Mouse (Mus musculus): Measurements from ENCODE around the gene Lima1. TPM values are rescaled to one million over a fixed set of nuclear protein-coding genes. Genes with fewer than 3 reads are reported as not detected.
"Not testable (repeated sequence)": the region's sequence is repeated elsewhere in the genome, so short reads cannot be mapped to it uniquely, and the experiment has no call there.

The Lima1 gene
- polyA plus RNA-seq, 1 experiment from 2014 or later: 30.9 TPM

DNA sequence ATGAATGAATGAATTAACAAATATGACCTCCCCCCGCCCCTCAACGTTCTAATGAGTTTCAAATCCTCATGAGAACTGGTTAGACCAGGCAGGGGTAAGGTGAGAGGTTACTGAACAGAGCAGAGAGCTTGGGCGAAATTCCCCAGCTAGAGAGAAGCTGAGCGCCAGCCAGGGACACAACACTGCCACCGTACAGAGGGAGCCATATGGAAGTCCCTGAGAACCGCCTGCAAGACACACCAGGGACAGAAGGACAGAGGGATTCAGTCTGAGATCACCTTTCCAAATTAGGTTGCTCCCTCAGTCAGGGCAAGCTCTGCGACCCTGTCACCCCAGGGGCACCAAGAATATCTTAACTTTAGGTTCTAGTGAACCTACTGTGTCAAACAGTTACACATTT is 37.7 kb downstream of the Lima1 start:
- DNase-seq (ENCODE audit: low spot score): no peak

DNA sequence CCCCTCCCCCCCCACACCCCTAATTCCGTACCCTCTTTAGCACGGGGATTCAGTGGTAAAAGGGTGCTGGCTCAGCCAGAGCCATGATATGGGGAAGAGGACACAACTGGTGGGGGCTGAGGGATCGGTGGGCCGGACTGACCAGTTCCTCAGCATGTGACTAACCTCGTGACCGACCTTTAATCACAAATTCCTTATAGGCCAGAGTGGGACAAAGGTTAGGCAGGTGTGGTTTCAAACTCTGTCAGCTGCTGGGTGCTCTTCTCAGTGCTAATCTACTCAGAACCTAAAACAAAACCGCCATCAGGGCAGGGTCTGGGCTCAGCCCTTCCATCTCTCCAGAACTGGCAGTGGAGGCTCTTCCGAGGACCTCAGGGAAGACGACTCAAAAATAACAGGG is 40.1 kb downstream of the Lima1 start:
- DNase-seq (ENCODE audit: low spot score): no peak

DNA sequence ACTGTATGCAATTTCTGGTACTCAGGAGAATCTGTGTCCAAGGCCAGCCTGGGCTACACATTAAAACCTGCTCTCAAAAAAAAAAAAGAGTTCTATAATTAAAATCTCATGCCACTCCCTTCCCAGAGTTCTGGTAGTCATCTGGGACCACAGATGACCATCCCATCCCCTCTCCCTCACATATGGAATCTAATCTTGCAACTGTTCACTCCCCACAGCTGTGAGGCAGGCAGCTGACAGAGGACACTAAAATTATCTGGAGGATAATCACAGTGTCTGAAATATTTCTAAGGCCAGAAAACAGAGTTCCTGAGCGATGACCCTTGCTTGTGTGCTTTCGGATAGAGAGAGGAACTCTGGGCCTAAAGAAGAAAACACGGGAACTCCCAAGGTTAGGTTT is 40.6 kb downstream of the Lima1 start:
- DNase-seq (ENCODE audit: low spot score): no peak

DNA sequence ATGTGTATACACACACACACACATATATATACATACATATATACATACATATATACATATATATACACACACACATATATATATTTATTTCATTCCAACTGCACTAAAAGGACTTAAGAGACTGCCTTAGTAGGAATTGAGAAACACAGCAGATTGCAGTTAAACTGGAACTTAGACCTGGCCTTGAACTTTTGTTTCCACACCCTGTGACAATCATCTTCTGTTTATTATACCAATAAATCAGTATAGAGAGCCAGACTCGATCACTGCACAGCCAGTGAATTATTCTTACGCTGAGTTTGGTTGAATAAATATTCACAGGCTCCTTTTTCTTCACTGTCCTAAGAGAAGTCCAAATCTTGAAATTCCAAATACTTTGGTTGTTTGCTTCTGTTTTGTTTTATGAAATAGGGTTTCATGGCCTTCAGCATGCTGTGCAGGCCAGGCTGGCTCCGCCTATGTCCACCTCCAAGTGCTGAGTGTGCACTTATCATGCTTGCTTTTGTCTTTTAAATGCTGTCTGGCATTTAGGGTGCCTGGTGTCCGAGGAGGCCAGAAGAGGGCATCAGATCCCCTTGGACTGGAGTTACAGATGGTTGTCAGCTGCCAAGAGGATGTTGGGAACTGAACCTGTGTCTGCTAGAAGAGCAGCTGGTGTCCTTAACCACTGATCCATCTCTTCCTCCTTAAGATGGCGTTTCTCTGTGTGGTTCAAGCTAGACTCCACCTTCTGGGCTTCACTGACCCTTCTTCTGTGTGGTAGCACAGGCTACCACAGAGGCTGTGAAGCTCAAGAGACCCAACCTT is 41.4 kb downstream of the Lima1 start:
- no peak for DNase-seq (ENCODE audit: low spot score)

DNA sequence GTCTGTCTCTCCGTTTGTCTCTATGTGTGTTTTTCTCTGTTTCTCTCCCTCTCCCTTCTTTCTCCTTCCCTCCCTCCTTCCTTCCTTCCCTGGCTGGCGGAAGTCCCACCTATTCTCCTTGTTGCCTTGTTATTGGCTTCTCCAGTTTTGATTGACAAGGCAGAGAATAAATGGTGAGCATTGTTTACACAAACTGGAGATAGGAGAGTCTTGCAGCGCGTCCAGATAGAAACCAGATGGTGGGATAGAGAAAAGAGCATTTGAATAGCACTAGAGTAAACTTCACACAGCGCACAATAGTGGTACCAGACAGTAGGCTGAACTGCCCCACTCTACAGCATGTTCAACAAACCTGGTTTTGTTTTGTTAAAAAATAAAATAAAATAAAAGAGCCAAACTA is 43.7 kb downstream of the Lima1 start:
- DNase-seq (ENCODE audit: low spot score): no peak

DNA sequence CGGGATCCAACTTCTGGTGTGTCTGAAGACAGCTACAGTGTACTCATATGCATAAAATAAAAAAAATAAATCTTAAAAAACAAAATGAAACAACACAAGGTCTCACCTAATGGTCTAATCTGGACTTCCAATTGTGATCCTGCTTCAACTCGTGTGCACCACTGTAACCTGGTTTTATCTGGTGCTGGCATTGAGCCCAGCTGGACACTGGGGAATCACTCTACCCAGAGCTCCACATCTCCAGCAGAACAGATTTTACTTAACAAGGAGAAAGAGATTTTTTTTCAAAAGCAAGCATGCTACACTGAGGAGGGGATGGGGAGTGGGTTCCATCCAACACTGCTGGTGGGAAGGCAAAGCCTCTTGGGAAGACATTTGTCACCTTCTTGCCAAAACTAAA is 47.2 kb downstream of the Lima1 start:
- no peak for DNase-seq (ENCODE audit: low spot score)

DNA sequence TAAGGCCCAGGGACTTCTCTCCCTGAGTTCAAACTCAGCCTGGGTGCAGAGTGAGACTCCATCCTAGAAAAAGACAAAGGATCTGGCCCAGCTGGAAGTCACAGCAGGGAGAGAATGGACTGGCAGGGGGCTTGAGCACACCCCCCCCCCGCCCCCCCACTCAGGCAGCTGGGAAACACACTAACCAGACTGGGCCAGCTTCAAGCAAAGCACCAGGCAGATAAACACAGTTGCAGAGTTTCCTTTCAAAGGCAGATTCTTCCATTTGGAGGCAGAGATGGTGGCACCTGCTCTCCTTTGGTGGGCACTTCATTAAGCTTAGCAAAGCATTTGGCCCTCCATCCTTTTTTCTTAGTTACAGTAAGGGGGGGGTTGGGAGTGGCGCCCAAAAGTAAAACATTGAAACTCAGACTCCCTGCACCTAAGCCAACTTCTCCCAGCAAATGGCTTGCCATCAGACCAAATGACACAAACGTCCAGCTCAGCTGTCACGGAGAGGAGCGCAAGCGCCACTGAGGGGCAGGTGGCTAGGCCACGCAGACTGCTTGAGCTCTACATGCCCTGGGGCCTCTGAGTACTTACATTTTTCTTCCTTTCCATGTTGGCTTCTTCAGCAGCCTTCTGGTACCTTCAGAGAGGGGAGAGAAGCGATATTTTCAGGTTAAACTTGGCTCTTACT is 48.9 kb downstream of the Lima1 start:
- DNase-seq (ENCODE audit: low spot score): no peak

DNA sequence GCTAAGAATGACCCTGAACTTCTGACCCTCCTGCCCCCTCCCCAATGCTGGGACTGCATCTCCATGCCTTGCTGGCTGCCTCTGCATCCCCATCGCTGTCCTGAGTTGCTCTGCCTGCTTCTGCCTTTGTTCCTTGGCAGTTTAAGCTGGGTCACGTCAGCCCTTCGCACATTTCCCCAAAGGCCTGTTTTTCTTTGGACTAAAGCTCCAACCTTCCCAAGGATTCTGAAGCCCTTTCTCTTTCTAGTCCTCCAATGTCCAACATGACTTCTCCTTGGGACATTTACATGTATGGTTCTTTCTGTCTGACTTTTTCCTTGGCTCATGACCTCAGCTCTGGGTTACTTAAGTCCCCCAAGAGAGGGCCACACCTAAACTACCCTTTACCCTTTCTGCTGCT is 50.0 kb downstream of the Lima1 start:
- no peak for DNase-seq (ENCODE audit: low spot score)

DNA sequence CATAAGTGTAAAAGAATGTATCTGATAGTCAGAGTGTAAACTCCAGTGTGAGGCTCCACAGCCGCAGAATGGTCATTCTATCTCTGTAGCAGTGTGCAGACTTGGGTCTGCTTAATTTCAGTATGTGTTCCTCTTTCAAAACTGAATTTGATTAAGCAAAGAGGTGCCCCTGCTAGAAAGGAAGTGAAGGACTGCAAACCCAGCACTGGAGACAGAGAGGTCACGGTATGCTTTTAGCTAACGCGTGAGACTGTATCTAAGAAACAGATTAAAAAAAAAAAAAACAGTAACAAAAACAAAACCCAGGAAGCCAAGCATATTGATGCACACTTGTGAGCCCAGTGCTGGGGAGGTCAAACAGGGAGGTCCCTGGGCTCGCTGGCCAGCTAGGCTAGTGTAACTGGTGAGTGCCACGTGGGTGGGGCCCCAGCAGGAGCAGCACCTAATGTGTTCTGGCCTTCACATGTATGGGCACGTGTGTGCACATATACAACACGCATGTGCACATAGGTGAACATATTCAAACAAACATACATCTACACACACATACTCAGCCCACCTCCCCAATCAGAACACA is 51.8 kb downstream of the Lima1 start:
- no peak for DNase-seq (ENCODE audit: low spot score)

DNA sequence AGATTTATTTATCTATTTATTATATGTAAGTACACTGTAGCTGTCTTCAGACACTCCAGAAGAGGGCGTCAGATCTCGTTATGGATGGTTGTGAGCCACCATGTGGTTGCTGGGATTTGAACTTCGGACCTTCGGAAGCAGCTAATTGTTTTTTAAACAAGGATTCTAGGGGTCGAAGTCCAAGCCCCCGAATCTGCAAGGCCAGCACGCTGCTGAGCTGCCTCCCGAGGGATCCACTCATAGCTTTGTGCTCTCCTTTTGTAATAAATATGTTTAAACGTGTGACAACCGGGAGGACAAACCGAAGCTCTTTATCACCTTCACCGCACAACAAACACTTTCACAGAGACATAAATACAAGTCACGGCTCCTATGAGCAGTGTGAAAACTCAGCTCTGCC is 52.8 kb downstream of the Lima1 start:
- DNase-seq (ENCODE audit: low spot score): not testable (repeated sequence)

DNA sequence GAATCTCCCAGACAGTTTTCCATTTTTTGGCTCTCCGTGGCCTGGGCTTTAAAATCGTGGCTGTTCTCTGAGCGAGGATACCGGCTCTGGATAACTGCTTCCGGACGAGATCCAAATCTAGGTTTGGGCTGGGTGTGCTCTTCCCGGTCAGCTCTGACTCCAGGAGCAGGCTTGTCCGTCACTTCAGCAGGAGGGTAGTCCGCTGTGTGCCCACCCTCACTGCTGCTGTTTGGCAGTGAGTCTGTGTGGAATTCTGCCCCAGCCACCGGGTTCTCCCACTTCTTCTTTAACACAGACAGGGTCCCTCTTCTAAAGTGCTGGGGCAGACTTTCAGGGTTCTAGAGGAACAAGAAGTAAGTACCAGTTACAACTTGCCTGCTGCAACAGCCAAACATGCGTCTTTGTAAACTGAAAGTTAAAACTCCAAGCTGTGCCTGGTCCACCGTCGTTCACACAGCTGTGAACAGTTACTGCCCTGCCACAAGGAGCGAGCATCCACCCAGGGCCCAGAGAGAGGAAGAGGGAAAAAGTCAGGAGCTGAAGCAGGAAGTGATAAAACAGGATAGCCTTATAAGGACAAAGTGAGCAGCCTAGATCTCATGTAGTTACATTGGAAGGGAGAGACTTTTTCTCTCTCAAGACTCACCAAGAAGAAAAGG is 55.5 kb downstream of the Lima1 start:
- DNase-seq (ENCODE audit: low spot score): no peak

DNA sequence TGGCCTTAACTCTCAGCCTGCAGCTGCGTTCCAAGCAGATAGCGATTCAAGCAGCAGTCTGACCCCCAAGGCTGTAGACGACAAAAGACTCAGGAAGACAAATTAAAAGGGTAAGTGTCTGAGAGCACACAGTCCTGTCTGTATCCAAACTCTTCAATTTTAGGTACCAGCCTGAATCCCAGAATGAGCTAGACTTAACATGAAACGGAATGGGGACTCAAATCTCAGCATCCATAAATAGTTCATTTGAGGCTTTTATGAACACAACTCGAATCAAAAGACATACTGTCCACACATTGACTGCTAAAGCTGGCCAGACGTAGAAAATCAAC is 56.2 kb downstream of the Lima1 start:
- no peak for DNase-seq (ENCODE audit: low spot score)

DNA sequence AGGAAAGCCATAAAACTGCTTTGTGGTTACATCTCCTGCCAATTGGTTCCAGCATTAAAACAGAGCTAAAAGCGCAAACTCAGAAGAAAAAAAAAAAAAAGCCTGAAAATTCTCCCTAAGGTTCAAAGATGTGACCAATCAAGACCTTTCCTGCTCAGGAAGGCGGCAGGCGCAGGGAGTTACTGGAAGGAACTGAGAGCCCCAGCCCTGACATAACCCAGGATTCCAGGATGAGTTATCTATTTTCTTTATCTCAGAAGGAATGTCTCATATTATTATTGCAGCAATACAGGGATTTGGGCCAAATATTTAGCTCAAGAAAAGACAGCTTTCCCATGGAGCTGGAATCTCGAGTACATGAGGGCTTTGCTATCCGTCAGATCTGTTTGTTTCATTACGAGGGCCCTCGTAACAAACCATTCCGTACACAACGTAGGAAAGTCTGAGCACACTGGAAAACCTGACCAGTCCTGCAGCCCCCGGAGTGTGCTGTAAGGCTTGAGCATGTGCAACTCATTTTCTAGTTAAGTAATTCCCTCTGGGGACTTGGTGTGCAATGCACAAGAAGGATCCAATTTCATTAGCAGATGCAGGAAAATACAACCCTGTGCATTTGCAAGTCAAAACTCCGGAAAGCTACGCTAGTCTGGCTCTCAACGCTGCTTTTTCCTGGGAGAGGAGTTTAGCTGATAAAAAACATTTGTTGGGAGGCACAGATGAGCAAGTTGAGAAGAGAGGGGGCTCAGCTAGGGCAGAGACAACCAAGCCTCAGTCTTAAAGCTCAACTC is 56.7 kb downstream of the Lima1 start:
- DNase-seq (ENCODE audit: low spot score): no peak

DNA sequence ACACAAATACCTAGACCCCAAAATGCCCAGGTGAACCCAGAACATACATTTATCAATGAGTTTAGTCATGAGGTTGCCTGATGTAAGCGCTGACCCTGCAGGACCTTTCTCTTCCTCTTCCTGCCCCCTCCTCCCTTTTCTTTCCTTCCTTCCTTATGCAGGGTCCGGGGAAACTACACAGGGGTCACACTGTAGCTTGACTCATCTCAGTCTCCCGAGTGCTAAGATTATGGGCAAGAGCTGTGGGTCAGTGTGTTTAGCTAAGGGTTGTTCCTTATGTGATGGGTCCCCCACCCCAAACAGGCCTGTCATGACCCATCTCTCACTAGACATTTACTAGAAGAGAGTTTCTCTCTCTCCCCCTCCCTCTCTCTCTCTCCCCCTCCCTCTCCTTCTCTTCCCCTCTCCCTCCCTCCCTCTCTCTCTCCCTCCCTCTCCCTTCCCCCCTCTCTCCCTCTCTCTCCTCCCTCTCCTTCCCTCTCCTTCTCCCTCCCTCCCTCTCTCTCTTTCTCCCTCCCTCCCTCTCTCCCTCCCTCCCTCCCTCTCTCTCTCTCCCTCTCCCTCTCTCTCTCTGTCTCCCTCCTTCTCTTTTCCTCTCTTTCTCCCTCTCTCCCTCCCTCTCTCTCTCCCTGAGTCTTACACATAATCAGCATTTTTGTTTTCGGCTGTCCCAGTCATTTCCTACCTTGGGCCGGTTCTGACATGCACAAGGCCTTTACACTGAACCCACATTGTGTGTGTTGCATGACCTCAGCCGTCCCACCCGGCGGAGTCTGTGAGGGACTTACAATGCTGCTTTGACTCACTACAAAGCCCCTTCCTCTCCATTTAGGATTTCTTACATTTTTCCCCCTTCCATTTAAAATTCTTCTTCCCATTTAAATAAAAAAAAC is 57.7 kb downstream of the Lima1 start:
- no peak for DNase-seq (ENCODE audit: low spot score)

DNA sequence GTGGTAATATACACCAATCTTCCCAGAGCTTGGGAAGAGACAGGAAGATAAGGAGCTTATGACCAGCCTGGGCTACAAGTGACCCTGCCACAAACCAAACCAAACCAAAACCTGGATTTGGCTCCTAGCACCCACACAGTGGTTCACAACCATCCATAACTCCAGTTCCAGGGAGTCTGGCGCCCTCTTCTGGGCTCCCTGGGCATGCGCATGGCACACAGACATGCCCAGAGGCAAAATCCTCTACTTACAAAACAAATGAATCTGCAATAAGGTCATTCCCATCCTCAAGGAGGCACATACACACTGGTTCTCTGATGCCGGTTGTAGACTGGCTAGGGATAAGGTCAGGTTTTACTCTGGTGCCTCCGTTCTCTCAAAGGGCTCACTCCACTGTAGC is 59.3 kb downstream of the Lima1 start:
- DNase-seq (ENCODE audit: low spot score): no peak

DNA sequence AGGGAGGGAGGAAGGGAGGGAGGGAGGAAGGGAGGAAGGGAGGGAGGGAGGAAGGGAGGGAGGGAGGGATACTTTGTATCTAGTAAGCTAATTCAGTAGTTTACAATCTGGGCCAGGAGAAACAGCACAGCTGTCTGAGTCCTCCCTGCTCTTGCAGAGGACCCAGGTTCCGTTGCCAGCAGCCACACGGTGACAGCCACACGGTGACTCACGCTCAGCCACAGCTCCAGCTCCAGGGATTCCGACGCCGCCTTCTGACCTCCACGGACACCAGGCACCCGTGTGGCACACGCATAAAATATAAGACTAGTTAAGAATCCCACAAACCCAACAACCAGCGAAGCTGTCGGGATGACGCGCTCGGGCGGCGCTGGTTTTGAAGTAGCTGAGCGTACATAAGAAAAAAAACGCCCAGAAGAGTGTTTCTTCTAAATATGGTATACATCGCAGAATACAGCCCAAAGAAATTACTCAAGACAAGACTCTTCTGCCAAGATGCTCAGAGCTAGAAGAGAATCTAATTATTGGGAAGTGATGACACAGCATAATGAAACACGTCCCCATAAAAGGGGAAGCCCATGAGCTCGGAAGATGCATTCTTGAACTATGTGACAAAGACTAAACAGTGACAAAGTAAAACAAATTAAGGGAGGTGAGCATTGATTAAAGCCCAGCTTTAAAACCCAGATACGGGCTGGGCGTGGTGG is 60.5 kb downstream of the Lima1 start:
- no peak for DNase-seq (ENCODE audit: low spot score)

DNA sequence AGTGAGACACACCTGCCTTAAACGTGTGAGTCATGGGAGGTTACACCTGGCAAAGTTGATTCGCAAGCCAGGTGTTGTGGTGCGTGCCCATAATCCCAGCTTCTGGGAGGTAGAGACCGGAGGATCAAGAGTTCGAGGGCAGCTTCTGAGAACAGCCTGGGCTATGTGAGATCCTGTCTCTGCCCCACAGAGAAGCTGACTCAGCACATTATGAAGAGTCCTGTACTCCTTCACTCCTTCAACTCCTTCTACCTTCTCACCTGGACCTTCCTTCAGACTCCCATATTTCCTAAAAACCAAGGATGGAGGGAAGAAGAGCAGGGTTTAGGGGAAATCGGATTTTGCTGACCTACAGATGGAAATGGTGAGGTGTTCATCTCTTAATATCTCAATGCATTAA is 61.6 kb downstream of the Lima1 start:
- no peak for DNase-seq (ENCODE audit: low spot score)

DNA sequence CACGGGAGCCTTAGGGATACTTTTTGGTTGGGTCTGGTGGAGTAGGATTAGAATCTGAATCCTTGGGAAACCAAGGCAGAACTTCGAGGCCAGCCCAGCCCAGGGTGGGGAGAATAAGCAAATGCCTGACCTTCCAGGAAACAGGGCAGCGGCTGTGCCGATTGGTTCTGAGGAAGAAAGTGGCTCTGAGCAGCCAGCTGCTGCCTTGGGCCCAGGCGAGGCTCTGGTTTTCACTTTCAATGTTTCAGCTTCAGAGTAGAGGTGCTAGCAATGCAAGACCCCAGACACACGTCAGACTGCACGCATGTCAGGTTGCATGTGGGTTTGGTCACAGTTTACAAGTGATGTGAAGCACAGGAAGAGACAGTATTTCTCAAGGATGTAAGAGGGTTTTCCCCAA is 63.2 kb downstream of the Lima1 start:
- no peak for DNase-seq (ENCODE audit: low spot score)

DNA sequence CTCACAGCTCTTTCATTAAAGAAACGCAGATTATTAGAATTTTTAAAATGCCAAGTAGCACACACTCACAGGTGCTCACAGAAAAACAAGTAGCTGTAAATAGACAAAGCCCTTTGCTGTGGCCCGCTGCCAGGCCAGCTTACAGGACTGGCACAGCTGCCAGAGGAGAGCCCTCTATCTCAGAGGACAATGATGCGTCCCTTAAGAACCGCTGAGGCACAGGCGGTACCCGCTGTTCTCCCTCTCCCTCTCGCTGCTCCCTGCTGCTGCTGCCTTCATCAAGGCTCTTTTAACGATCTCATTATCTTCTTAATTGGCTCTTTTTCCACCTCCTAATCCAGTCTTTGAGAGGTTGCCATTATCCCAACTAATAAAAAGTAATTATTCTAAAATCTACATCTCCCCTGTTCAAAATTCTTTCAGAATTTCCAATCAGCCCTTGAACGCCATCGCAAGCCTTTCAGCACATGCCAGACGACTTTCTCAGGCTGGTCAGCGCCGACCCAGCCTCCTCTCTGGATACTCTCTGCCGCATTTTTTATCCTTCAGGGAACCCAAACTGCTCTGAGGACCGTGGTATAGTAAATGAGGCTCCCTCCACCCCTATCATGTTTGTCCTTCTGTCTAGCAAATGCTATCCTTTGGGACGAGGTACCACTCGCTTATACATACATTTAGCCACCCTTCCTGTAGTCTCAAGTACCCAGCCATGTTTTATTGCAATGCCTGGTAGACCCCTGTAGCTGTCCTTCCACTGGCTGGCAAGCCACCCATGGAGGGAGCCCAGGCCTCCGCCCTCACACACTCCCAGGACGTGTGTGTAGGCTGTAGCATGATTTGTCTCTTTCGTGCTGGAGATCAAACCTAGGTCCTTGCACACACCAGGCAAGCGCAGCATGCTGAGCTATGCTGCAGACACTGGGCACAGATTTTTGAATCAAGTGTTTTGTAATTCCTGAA is 67.2 kb downstream of the Lima1 start:
- DNase-seq (ENCODE audit: low spot score): no peak

Measured in thymus, postnatal 0 days (tissue).